Mouse (Mus musculus): Measurements from ENCODE around the gene Trak1. TPM values are rescaled to one million over a fixed set of nuclear protein-coding genes. Genes with fewer than 3 reads are reported as not detected.

The Trak1 gene
- polyA plus RNA-seq, 1 experiment: 44.1 TPM

DNA sequence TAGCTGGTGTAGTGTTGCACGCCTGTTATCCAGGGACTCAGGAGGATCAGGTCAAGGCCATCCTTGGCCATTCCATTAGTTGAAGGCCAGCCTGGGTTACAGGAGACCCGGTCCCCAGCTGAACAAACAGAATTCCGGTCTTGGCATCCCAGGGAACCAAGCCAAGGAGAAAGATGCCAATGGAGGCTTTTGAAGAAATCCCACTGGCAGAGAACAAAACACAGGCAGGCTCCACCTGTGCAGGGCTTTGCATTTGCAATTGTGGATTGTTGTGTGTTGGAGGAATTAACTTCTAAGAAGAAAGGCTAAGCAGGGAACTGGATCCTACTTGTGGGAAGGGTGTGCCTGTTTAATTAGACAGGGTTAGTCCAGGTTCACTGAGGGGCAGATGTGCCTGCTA, 47.0 kb downstream of the Trak1 start:
- Histone ChIP-seq H3K4me3 (ENCODE audit: low read depth, low read length) (no peak overlapping the region), H3K36me3 (ENCODE audit: control insufficient read depth, insufficient read depth, low read length, poor library complexity, severe bottlenecking) (no peaks in the 10 kb centered on the region), H3K27ac (ENCODE audit: insufficient read depth, low read length) (peak overlapping the region; percentile 94), H3K9me3 (replicated peaks; ENCODE audit: control insufficient read depth, insufficient read depth, low read length, poor library complexity, severe bottlenecking) (no peaks in the 10 kb centered on the region), H3K4me1 (ENCODE audit: control insufficient read depth, insufficient read depth, low read length) (peaks cover 13% of the 10 kb centered on the region), H3K9ac (ENCODE audit: low read depth, poor library complexity, severe bottlenecking) (no peak overlapping the region), H3K27me3 (ENCODE audit: control insufficient read depth, insufficient read depth, low read length, poor library complexity, severe bottlenecking) (no peaks in the 10 kb centered on the region)
- no peak for TF ChIP-seq EP300 (IDR thresholded peaks at IDR 0.05; ENCODE audit: insufficient read depth, low read depth, low read length)
- no peak for TF ChIP-seq CTCF (IDR thresholded peaks at IDR 0.05; ENCODE audit: low read depth, low read length)
- no peak for TF ChIP-seq POLR2A (IDR thresholded peaks at IDR 0.05; ENCODE audit: insufficient read depth, low read length)

GRCm38 (mm10) chr9:121345427-121346130, 48.3 kb downstream of the Trak1 start:
- Histone ChIP-seq H3K4me1 (ENCODE audit: control insufficient read depth, insufficient read depth, low read length) (peaks cover 16% of the 10 kb centered on the region), H3K9ac (ENCODE audit: low read depth, poor library complexity, severe bottlenecking) (no peak overlapping the region), H3K27ac (ENCODE audit: insufficient read depth, low read length) (no peak overlapping the region), H3K9me3 (replicated peaks; ENCODE audit: control insufficient read depth, insufficient read depth, low read length, poor library complexity, severe bottlenecking) (no peaks in the 10 kb centered on the region), H3K27me3 (ENCODE audit: control insufficient read depth, insufficient read depth, low read length, poor library complexity, severe bottlenecking) (no peaks in the 10 kb centered on the region), H3K4me3 (ENCODE audit: low read depth, low read length) (no peak overlapping the region), H3K36me3 (ENCODE audit: control insufficient read depth, insufficient read depth, low read length, poor library complexity, severe bottlenecking) (no peaks in the 10 kb centered on the region)
- TF ChIP-seq EP300 (IDR thresholded peaks at IDR 0.05; ENCODE audit: insufficient read depth, low read depth, low read length) (no peak), POLR2A (IDR thresholded peaks at IDR 0.05; ENCODE audit: insufficient read depth, low read length) (no peak), CTCF (IDR thresholded peaks at IDR 0.05; ENCODE audit: low read depth, low read length) (no peak)

GRCm38 (mm10) chr9:121346635-121347034, 49.3 kb downstream of the Trak1 start:
- Histone ChIP-seq H3K4me1 (ENCODE audit: control insufficient read depth, insufficient read depth, low read length) (peaks cover 17% of the 10 kb centered on the region), H3K27ac (ENCODE audit: insufficient read depth, low read length) (no peak overlapping the region), H3K9ac (ENCODE audit: low read depth, poor library complexity, severe bottlenecking) (no peak overlapping the region)

GRCm38 (mm10) chr9:121347981-121348380, 50.7 kb downstream of the Trak1 start:
- Histone ChIP-seq H3K9ac (ENCODE audit: low read depth, poor library complexity, severe bottlenecking) (no peak overlapping the region), H3K4me1 (ENCODE audit: control insufficient read depth, insufficient read depth, low read length) (peaks cover 19% of the 10 kb centered on the region)

More at GRCm38 (mm10) chr9:121346635-121347034, 49.3 kb downstream of the Trak1 start:
- TF ChIP-seq CTCF (IDR thresholded peaks at IDR 0.05; ENCODE audit: low read depth, low read length): no peak
- TF ChIP-seq EP300 (IDR thresholded peaks at IDR 0.05; ENCODE audit: insufficient read depth, low read depth, low read length): 0 out of 2 replicates have a peak, but pooled peaks have one; percentile 28
- no peak overlapping the region for H3K4me3 ChIP-seq (ENCODE audit: low read depth, low read length)
- H3K27me3 ChIP-seq (ENCODE audit: control insufficient read depth, insufficient read depth, low read length, poor library complexity, severe bottlenecking): no peaks in the 10 kb centered on the region
- H3K9me3 ChIP-seq (replicated peaks; ENCODE audit: control insufficient read depth, insufficient read depth, low read length, poor library complexity, severe bottlenecking): no peaks in the 10 kb centered on the region
- no peaks in the 10 kb centered on the region for H3K36me3 ChIP-seq (ENCODE audit: control insufficient read depth, insufficient read depth, low read length, poor library complexity, severe bottlenecking)

DNA sequence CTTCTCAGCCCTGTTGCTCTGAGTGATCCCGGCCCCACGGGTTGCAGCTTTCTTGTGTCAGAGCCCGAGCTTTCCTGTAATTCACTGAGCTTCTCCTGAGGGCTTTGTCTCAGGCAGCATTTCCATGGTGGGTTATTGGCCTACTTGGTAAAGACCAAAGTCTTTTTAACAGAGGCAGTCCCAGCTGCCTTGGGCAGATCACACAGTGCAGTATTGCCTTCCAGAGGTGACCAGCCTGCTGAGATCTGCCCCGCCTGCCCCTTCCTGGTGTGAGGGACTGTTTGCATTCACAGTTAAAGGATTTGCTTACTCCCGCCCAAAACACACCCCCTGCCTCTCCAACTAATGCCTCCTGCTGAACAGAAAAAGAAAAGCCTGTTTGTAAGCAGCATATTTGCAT, 51.2 kb downstream of the Trak1 start:
- no peaks in the 10 kb centered on the region for H3K27me3 ChIP-seq (ENCODE audit: control insufficient read depth, insufficient read depth, low read length, poor library complexity, severe bottlenecking)
- H3K36me3 ChIP-seq (ENCODE audit: control insufficient read depth, insufficient read depth, low read length, poor library complexity, severe bottlenecking): no peaks in the 10 kb centered on the region
- peak overlapping the region; percentile 89 for H3K27ac ChIP-seq (ENCODE audit: insufficient read depth, low read length)
- no peak overlapping the region for H3K4me3 ChIP-seq (ENCODE audit: low read depth, low read length)
- H3K9me3 ChIP-seq (replicated peaks; ENCODE audit: control insufficient read depth, insufficient read depth, low read length, poor library complexity, severe bottlenecking): no peaks in the 10 kb centered on the region
- TF ChIP-seq CTCF (IDR thresholded peaks at IDR 0.05; ENCODE audit: low read depth, low read length) (no peak), EP300 (IDR thresholded peaks at IDR 0.05; ENCODE audit: insufficient read depth, low read depth, low read length) (peak; percentile 65; the same call in 1 of the 2 replicates), POLR2A (IDR thresholded peaks at IDR 0.05; ENCODE audit: insufficient read depth, low read length) (no peak)
- H3K4me1 ChIP-seq (ENCODE audit: control insufficient read depth, insufficient read depth, low read length): peaks cover 18% of the 10 kb centered on the region
- no peak overlapping the region for H3K9ac ChIP-seq (ENCODE audit: low read depth, poor library complexity, severe bottlenecking)

More at GRCm38 (mm10) chr9:121347981-121348380, 50.7 kb downstream of the Trak1 start:
- Histone ChIP-seq H3K27me3 (ENCODE audit: control insufficient read depth, insufficient read depth, low read length, poor library complexity, severe bottlenecking) (no peaks in the 10 kb centered on the region), H3K9me3 (replicated peaks; ENCODE audit: control insufficient read depth, insufficient read depth, low read length, poor library complexity, severe bottlenecking) (no peaks in the 10 kb centered on the region), H3K27ac (ENCODE audit: insufficient read depth, low read length) (peak overlapping the region; percentile 89), H3K36me3 (ENCODE audit: control insufficient read depth, insufficient read depth, low read length, poor library complexity, severe bottlenecking) (no peaks in the 10 kb centered on the region), H3K4me3 (ENCODE audit: low read depth, low read length) (no peak overlapping the region)
- TF ChIP-seq CTCF (IDR thresholded peaks at IDR 0.05; ENCODE audit: low read depth, low read length) (no peak), EP300 (IDR thresholded peaks at IDR 0.05; ENCODE audit: insufficient read depth, low read depth, low read length) (no peak), POLR2A (IDR thresholded peaks at IDR 0.05; ENCODE audit: insufficient read depth, low read length) (no peak)

DNA sequence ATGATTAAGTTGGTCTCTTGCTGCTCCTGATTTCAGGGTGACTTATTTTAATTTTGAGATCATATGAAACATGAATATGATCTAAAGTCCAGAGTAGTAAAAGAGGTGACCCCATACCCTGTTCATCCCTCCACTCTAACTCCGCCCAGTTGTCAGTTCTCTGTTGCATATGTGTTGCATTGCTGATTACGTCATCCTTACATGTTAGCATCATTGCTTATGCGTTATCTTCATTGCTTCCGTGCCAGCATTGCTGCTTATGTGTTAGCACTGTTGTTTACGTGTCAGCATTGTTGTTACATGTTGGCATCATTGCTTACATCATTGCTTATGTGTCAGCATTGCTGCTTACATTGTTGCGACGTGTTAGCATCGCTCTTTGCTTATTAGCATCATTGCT, 51.8 kb downstream of the Trak1 start:
- Histone ChIP-seq H3K36me3 (ENCODE audit: control insufficient read depth, insufficient read depth, low read length, poor library complexity, severe bottlenecking) (no peaks in the 10 kb centered on the region), H3K4me1 (ENCODE audit: control insufficient read depth, insufficient read depth, low read length) (peaks cover 14% of the 10 kb centered on the region), H3K27ac (ENCODE audit: insufficient read depth, low read length) (no peak overlapping the region), H3K9me3 (replicated peaks; ENCODE audit: control insufficient read depth, insufficient read depth, low read length, poor library complexity, severe bottlenecking) (no peaks in the 10 kb centered on the region), H3K9ac (ENCODE audit: low read depth, poor library complexity, severe bottlenecking) (no peak overlapping the region), H3K27me3 (ENCODE audit: control insufficient read depth, insufficient read depth, low read length, poor library complexity, severe bottlenecking) (no peaks in the 10 kb centered on the region), H3K4me3 (ENCODE audit: low read depth, low read length) (no peak overlapping the region)
- TF ChIP-seq POLR2A (IDR thresholded peaks at IDR 0.05; ENCODE audit: insufficient read depth, low read length) (no peak), CTCF (IDR thresholded peaks at IDR 0.05; ENCODE audit: low read depth, low read length) (no peak), EP300 (IDR thresholded peaks at IDR 0.05; ENCODE audit: insufficient read depth, low read depth, low read length) (no peak)

All from ES-Bruce4 (cell line).